Mouse (Mus musculus) regulatory T cell (primary cell): Measurements from ENCODE around the gene Izumo2.

Source experiments
- in situ Hi-C: fragments of 300-600 bp; cut with MboI, MseI; formaldehyde crosslinking; loops from one replicate; pipeline ENCODE4 v1.15.1; 2025; ENCODE audit warnings: high pct_unique_total_duplicates

The Izumo2 gene

DNA sequence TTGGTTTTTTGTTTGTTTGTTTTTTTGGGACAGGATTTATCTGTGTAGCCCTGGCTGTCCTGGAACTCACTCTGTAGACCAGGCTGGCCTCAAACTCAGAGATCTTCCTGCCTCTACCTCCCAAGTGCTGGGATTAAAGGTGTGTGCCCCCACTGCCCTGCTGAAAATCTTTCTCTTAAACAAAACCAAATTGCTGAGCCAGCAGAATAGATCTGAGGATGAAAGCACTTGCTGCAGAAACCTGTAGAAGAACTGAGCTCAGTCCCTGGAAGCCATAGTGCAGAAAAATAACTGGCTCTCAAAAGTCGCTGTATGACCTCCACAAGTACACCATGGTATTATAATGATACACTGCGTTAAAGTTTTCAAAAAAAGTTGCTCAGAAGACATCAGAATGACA lies 48.6 kb downstream of the Izumo2 start:
- in situ Hi-C loops: no loop called here

- in situ Hi-C loops: no loop called here
Measured at GRCm38 (mm10) chr7:44760366-44760765, 51.8 kb downstream of the Izumo2 start.

DNA sequence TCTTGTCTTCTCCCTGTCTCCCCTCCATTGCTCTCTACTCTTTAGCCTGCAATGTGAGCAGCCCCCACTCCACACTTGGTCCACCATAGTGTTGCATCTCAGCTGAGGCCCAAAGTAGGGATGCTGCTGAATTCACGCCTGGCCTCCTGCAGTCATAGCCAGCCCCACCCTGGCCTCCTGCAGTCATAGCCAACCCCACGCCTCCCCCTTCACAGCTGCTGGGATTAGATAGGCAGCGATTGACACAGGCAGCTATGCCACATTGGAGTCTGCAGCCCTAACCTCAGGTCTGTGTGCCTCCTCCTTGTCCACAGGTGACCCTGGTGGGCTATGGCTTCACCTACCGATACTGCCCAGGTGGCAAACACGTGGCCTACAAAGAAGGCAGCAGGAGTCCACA lies 59.6 kb downstream of the Izumo2 start:
- in situ Hi-C loops: loop anchor here (5.0 kb wide), 1 partner anchor 39 kb away; no protein-coding TSS in a partner anchor
